Mouse (Mus musculus) ovary, adult 10 weeks (tissue): ENCODE measurements around the gene Lsm11. TPM values are rescaled to one million over a fixed set of nuclear protein-coding genes. Genes with fewer than 3 reads are reported as not detected.

Source experiments
- polyA plus RNA-seq: library from polyadenylated mRNA; stranded (reverse); fragments of 350-450 nt; fragmentation: Illumina TruSeq; extraction: RNeasy Lipid Tissue Mini Kit (QIAGEN cat#74804); gene quantifications from one replicate; pipeline ENCODE4 v1.2.3, GENCODE M21; 2014

The Lsm11 gene
- polyA plus RNA-seq, result 4.2 TPM

GRCm38 (mm10) chr11:45944643-45945156 is at the start of gene Lsm11:
Gene Lsm11 (minus strand): TSS chr11:45944935.

GRCm38 (mm10) chr11:45979946-45980892 is 35.5 kb upstream of the Lsm11 start, which contains the start of gene Sox30:
Gene Sox30 (plus strand): TSS chr11:45980310.

GRCm38 (mm10) chr11:45955127-45955627 is 10.4 kb upstream of the Lsm11 start, which contains the start of gene Thg1l:
Gene Thg1l (minus strand): TSS chr11:45955494.

Other genes with a start within 250 kb of the Lsm11 start
- gene Clint1, start 92.9 kb downstream of the Lsm11 start, polyA plus RNA-seq, result 135 TPM
- gene Thg1l, start 10.6 kb upstream of the Lsm11 start, polyA plus RNA-seq, result 11.5 TPM
- gene Sox30, start 35.4 kb upstream of the Lsm11 start, polyA plus RNA-seq, result 0.23 TPM
- 1.6 TPM for gene Gm12166, start 107.4 kb upstream of the Lsm11 start, polyA plus RNA-seq
- gene Adam19, start 111.1 kb upstream of the Lsm11 start, polyA plus RNA-seq, result 7.6 TPM
- 1.7 TPM for gene Nipal4, start 221.6 kb upstream of the Lsm11 start, polyA plus RNA-seq